Mouse (Mus musculus): Measurements from ENCODE around the gene Olfr12. TPM values are rescaled to one million over a fixed set of nuclear protein-coding genes. Genes with fewer than 3 reads are reported as not detected.
A peak's percentile ranks its signal among the peaks of the same experiment; 100 is the strongest.

The Olfr12 gene
- polyA plus RNA-seq, 1 experiment from 2014 or later, result not detected

GRCm38 (mm10) chr1:92628227-92628626 lies 10.6 kb downstream of the Olfr12 start:
- WGBS, result 73% methylated on average over 4 of the region's 4 CpGs
- no peaks in the 10 kb centered on the region for H3K27me3 ChIP-seq
- H3K4me3 ChIP-seq (replicated peaks), result no peak overlapping the region
- no peak overlapping the region for H3K27ac ChIP-seq
- no peaks in the 10 kb centered on the region for H3K36me3 ChIP-seq
- no peak overlapping the region for H3K4me2 ChIP-seq
- ATAC-seq (ENCODE audit: insufficient number of reproducible peaks, insufficient read depth, low FRiP score, low TSS enrichment, low read depth), result no peak
- H3K9ac ChIP-seq (replicated peaks), result no peak overlapping the region
- no peaks in the 10 kb centered on the region for H3K4me1 ChIP-seq (replicated peaks)
- no peaks in the 10 kb centered on the region for H3K9me3 ChIP-seq

GRCm38 (mm10) chr1:92632196-92632595 lies 14.6 kb downstream of the Olfr12 start:
- ATAC-seq (ENCODE audit: insufficient number of reproducible peaks, insufficient read depth, low FRiP score, low TSS enrichment, low read depth), result no peak
- no peaks in the 10 kb centered on the region for H3K4me1 ChIP-seq (replicated peaks)
- H3K27ac ChIP-seq, result no peak overlapping the region
- WGBS, result 68% methylated on average over 5 of the region's 5 CpGs
- no peak overlapping the region for H3K9ac ChIP-seq (replicated peaks)
- H3K9me3 ChIP-seq, result no peaks in the 10 kb centered on the region
- H3K4me2 ChIP-seq, result no peak overlapping the region
- peaks cover 22% of the 10 kb centered on the region for H3K36me3 ChIP-seq
- H3K27me3 ChIP-seq, result no peaks in the 10 kb centered on the region
- no peak overlapping the region for H3K4me3 ChIP-seq (replicated peaks)

- 68% methylated on average over 6 of the region's 6 CpGs for WGBS
These were observed 15.4 kb downstream of the Olfr12 start for GRCm38 (mm10) chr1:92632948-92633347.

GRCm38 (mm10) chr1:92633726-92634125 lies 16.1 kb downstream of the Olfr12 start:
- no peaks in the 10 kb centered on the region for H3K4me1 ChIP-seq (replicated peaks)
- ATAC-seq (ENCODE audit: insufficient number of reproducible peaks, insufficient read depth, low FRiP score, low TSS enrichment, low read depth), result no peak
- H3K9me3 ChIP-seq, result no peaks in the 10 kb centered on the region
- WGBS, result 81% methylated on average over 8 of the region's 8 CpGs
- H3K9ac ChIP-seq (replicated peaks), result no peak overlapping the region; the same call in 1 of the 2 replicates
- H3K4me3 ChIP-seq (replicated peaks), result no peak overlapping the region
- no peak overlapping the region for H3K4me2 ChIP-seq
- H3K27ac ChIP-seq, result peak overlapping the region; percentile 41; the same call in 1 of the 2 replicates
- peaks cover 37% of the 10 kb centered on the region for H3K36me3 ChIP-seq
- no peaks in the 10 kb centered on the region for H3K27me3 ChIP-seq

More at GRCm38 (mm10) chr1:92632948-92633347, 15.4 kb downstream of the Olfr12 start:
- H3K9me3 ChIP-seq, result no peaks in the 10 kb centered on the region
- H3K27me3 ChIP-seq, result no peaks in the 10 kb centered on the region
- H3K4me1 ChIP-seq (replicated peaks), result no peaks in the 10 kb centered on the region
- H3K27ac ChIP-seq, result no peak overlapping the region
- H3K9ac ChIP-seq (replicated peaks), result no peak overlapping the region
- H3K4me3 ChIP-seq (replicated peaks), result no peak overlapping the region
- H3K36me3 ChIP-seq, result peaks cover 30% of the 10 kb centered on the region
- no peak overlapping the region for H3K4me2 ChIP-seq
- no peak for ATAC-seq (ENCODE audit: insufficient number of reproducible peaks, insufficient read depth, low FRiP score, low TSS enrichment, low read depth)

GRCm38 (mm10) chr1:92634569-92634968 lies 17.0 kb downstream of the Olfr12 start:
- 67% methylated on average over 1 of the region's 1 CpGs for WGBS

GRCm38 (mm10) chr1:92634976-92635599 lies 17.5 kb downstream of the Olfr12 start:
- Histone ChIP-seq H3K9me3 (no peaks in the 10 kb centered on the region), H3K27me3 (no peaks in the 10 kb centered on the region), H3K4me1 (replicated peaks) (peaks cover 2% of the 10 kb centered on the region), H3K36me3 (peaks cover 47% of the 10 kb centered on the region), H3K27ac (peak overlapping the region; percentile 66; the same call in 1 of the 2 replicates), H3K9ac (replicated peaks) (no peak overlapping the region), H3K4me3 (replicated peaks) (no peak overlapping the region), H3K4me2 (no peak overlapping the region)
- WGBS, result 88% methylated on average over 4 of the region's 4 CpGs
- no peak for ATAC-seq (ENCODE audit: insufficient number of reproducible peaks, insufficient read depth, low FRiP score, low TSS enrichment, low read depth)

More at GRCm38 (mm10) chr1:92634569-92634968, 17.0 kb downstream of the Olfr12 start:
- no peak overlapping the region for H3K9ac ChIP-seq (replicated peaks)
- peak overlapping the region; percentile 66; the same call in 1 of the 2 replicates for H3K27ac ChIP-seq
- H3K4me2 ChIP-seq, result no peak overlapping the region
- H3K9me3 ChIP-seq, result no peaks in the 10 kb centered on the region
- ATAC-seq (ENCODE audit: insufficient number of reproducible peaks, insufficient read depth, low FRiP score, low TSS enrichment, low read depth), result no peak
- H3K27me3 ChIP-seq, result no peaks in the 10 kb centered on the region
- H3K4me3 ChIP-seq (replicated peaks), result no peak overlapping the region
- H3K4me1 ChIP-seq (replicated peaks), result no peaks in the 10 kb centered on the region
- peaks cover 46% of the 10 kb centered on the region for H3K36me3 ChIP-seq

- H3K9me3 ChIP-seq, result no peaks in the 10 kb centered on the region
- H3K4me3 ChIP-seq (replicated peaks), result no peak overlapping the region
- no peak overlapping the region for H3K4me2 ChIP-seq
- H3K9ac ChIP-seq (replicated peaks), result no peak overlapping the region
- H3K27me3 ChIP-seq, result no peaks in the 10 kb centered on the region
- no peak for ATAC-seq (ENCODE audit: insufficient number of reproducible peaks, insufficient read depth, low FRiP score, low TSS enrichment, low read depth)
- H3K27ac ChIP-seq, result no peak overlapping the region
- H3K4me1 ChIP-seq (replicated peaks), result peaks cover 11% of the 10 kb centered on the region
- WGBS, result 88% methylated on average over 8 of the region's 8 CpGs
- peaks cover 47% of the 10 kb centered on the region for H3K36me3 ChIP-seq
These were observed 18.4 kb downstream of the Olfr12 start for GRCm38 (mm10) chr1:92636015-92636414.

- Histone ChIP-seq H3K27me3 (no peaks in the 10 kb centered on the region), H3K4me3 (replicated peaks) (no peak overlapping the region), H3K4me1 (replicated peaks) (peaks cover 14% of the 10 kb centered on the region), H3K4me2 (no peak overlapping the region), H3K36me3 (peaks cover 47% of the 10 kb centered on the region), H3K9ac (replicated peaks) (no peak overlapping the region), H3K9me3 (no peaks in the 10 kb centered on the region), H3K27ac (no peak overlapping the region)
- WGBS, result 93% methylated on average over 11 of the region's 11 CpGs
- ATAC-seq (ENCODE audit: insufficient number of reproducible peaks, insufficient read depth, low FRiP score, low TSS enrichment, low read depth), result no peak
These were observed 19.1 kb downstream of the Olfr12 start for GRCm38 (mm10) chr1:92636676-92637075.

- Histone ChIP-seq H3K9me3 (no peaks in the 10 kb centered on the region), H3K36me3 (peaks cover 47% of the 10 kb centered on the region), H3K27ac (no peak overlapping the region), H3K4me2 (no peak overlapping the region), H3K4me3 (replicated peaks) (no peak overlapping the region), H3K27me3 (no peaks in the 10 kb centered on the region), H3K4me1 (replicated peaks) (peaks cover 18% of the 10 kb centered on the region), H3K9ac (replicated peaks) (no peak overlapping the region)
- no peak for ATAC-seq (ENCODE audit: insufficient number of reproducible peaks, insufficient read depth, low FRiP score, low TSS enrichment, low read depth)
- 93% methylated on average over 15 of the region's 15 CpGs for WGBS
These were observed 20.0 kb downstream of the Olfr12 start for GRCm38 (mm10) chr1:92637501-92638172.

GRCm38 (mm10) chr1:92638181-92638580 lies 20.6 kb downstream of the Olfr12 start:
- Histone ChIP-seq H3K9me3 (no peaks in the 10 kb centered on the region), H3K4me1 (replicated peaks) (peaks cover 18% of the 10 kb centered on the region), H3K27me3 (no peaks in the 10 kb centered on the region), H3K4me2 (no peak overlapping the region), H3K27ac (no peak overlapping the region), H3K4me3 (replicated peaks) (no peak overlapping the region), H3K36me3 (peaks cover 47% of the 10 kb centered on the region), H3K9ac (replicated peaks) (no peak overlapping the region)
- 94% methylated on average over 3 of the region's 3 CpGs for WGBS
- no peak for ATAC-seq (ENCODE audit: insufficient number of reproducible peaks, insufficient read depth, low FRiP score, low TSS enrichment, low read depth)

GRCm38 (mm10) chr1:92638736-92639135 lies 21.1 kb downstream of the Olfr12 start:
- no peaks in the 10 kb centered on the region for H3K27me3 ChIP-seq
- peaks cover 18% of the 10 kb centered on the region for H3K4me1 ChIP-seq (replicated peaks)
- H3K9me3 ChIP-seq, result no peaks in the 10 kb centered on the region
- no peak overlapping the region for H3K4me2 ChIP-seq
- 96% methylated on average over 4 of the region's 4 CpGs for WGBS
- ATAC-seq (ENCODE audit: insufficient number of reproducible peaks, insufficient read depth, low FRiP score, low TSS enrichment, low read depth), result no peak
- no peak overlapping the region for H3K27ac ChIP-seq
- H3K9ac ChIP-seq (replicated peaks), result no peak overlapping the region
- H3K36me3 ChIP-seq, result peaks cover 47% of the 10 kb centered on the region
- H3K4me3 ChIP-seq (replicated peaks), result no peak overlapping the region
